Mouse (Mus musculus) layer of hippocampus, postnatal 14 days (tissue): ENCODE results near the gene Ehbp1. TPM values are rescaled to one million over a fixed set of nuclear protein-coding genes. Genes with fewer than 3 reads are reported as not detected.
A peak's percentile ranks its signal among the peaks of the same experiment; 100 is the strongest.

Source experiments
- DNase-seq, 2 experiments: peaks; one replicate each; pipeline ENCODE4 v3.0.0; 2021 to 2022; ENCODE audit warnings: low spot score in 2 of 2, mixed read lengths in 1 of 2
- total RNA-seq, 2 experiments: library from RNA; stranded (reverse); gene quantifications; 2 replicates each; pipeline ENCODE4 v1.2.3; 2021

Gene Ehbp1
- total RNA-seq, 2 experiments from 2014 or later, result 52.8 to 53.3 TPM

DNA sequence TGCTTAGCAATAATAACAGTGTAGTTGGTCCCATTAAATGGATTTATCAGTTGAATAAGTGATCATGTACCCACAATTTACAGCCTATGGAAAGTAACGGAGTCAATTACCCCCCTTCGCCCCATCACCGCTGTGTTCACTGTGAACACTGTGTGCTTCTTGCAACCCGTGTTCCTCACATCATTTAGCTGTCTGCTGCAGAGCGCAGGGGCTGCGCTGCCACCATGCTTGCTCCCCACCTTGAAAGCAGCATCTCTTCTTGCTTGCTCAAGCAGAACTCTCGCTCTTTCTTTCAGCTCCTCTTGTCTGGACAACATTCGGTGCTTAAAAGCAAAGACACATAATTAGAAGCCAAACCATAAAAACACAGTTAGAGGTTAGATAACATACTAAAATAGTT lies 252.7 kb downstream of the Ehbp1 start:
- no peak for DNase-seq

DNA sequence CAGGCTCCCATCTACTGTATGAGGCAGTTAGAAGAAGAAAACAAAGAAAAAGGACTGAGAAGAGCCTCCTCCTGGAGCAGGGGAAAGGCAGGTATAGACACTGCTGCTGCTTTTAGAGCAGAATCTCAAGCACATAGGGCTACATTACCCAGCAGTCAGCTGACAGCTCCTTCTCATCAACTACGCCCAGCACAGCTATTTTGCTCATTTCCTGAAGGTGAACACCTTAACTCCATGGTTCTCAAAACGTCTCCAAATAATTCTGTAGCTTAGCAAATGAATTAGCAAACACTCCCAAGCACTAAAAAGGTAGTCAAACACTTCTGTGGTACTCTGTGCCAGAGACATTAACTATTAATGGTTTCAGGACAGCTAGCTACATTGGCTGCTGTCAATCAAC lies 278.7 kb downstream of the Ehbp1 start:
- no peak for DNase-seq

DNA sequence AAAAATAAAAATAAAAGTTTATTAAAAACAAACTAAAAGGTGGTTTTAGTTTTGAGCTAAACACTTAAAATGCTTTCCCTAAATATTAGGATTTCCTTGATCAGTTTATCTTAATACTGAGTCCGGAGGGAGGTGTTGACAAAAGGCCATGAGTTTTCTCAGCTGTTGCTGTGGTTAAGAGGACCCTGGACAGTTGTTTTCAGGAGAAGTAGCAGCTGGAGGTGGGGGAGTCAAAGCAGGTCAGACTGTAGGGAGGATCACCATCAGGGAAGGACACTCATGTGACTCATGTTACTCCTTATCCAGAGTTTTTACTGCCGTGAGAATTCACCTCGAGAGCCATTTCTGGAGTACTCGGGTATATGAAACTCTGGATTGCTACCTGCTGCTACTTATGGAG lies 280.4 kb downstream of the Ehbp1 start:
- no peak for DNase-seq

DNA sequence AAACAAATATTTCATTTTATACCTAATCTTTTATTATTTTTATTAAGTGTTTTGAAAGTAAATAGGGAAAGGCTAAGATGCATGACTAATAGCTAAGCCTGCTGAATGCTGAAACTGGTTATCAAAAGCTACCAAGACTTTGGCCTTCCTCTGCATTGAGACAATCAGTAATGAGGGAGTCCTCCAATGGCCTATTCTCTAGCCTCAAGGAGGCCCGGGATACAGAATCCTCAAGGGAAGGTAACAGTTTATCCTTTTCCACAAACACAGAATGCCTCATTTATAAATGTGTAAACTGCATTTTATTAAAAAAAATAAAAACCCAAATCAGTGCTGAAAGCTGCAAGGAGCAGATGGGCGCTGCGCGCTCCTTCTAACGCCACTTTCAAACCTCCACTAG lies 284.6 kb downstream of the Ehbp1 start:
- DNase-seq, result no peak

DNA sequence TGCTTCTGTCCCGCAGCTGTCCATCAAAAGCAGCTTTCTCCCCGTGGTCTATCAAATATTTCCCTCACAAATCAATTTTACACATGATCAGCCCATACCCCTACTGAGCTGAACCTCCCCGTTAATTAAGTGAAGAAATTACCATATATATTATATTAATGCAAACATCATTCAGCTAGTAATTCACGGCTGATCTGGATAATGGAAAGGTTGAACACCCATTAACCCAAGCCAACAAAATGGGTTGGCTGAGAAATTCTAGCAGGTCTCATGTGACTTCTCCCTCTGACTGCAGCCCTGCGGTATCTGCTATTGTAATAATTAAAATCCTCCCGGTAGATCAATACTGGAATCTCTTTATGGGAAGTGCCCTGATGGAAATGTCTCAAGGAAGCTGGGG lies 286.2 kb downstream of the Ehbp1 start:
- no peak for DNase-seq

DNA sequence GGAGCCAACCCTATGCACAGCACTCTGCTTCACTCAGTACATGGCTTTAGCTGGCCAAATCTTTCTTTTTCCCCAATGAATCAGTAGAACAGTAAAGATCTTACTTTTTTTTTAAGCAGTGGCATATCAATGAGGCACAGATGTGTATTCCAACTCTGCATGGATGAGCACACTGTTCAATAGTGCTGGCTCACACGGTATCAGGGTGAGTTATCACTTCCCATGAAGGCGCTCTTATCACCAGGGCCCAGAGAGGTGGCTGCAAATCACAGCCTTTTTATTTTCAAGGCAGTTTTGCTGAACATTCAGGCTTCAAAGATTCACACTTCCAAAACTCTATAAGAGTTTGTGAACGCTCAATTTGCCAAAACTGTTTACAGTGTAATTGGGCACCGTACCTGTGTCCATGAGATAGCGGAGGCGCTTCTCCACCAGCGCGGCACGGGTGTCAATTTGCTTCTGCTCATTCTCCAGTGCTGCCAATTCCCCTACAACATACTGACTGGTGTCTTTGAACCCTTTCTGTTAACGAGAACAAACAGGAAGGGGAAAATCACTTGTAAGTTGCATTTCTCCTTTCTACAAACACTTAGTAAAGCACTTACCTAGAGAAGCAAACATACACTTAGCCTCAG lies 288.9 kb downstream of the Ehbp1 start:
- DNase-seq, result no peak

DNA sequence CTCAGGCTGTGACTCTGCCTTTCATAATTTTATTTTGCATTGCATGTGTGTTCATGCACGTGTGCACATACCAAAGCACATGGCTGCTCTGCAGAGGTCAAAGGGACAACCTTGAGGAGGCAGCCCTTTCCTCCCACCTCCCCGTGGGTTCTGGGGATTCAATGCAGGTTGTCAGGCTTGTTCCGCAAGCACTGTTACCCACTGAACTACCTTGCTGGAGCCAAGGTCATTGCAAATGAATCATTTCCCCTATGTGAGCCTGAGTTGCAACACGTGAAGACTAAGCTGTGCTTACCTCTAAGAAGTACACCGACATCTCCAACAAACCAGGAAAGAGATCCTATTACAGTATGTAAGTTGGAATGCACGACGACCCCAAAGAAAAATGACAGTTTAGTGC lies 291.2 kb downstream of the Ehbp1 start:
- DNase-seq, result no peak

DNA sequence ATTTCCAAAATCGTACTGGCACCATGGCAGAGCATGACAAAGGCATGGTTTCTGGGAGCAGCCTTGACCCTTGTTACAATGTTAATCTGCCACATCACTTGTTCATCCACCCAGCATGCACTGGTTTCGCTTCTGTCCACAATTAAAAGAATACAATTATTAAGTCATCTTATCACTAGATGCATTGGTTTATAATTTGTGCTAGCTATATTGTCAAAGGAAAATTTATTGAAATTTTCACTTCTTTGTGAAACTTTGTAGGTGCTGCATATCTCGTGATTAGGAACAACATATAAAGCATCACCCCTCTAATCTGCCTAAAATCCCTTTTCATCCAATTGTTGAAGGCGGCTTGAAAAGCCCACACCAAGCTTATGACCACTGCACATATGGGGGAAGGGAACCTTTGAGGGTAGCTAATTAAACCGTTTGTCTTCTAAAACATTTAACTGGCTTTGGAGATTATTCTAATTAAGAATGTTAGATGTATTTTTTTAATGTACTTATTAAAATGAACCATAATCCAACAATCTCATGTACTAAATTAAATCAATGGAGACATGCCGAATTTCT lies 302.2 kb downstream of the Ehbp1 start:
- DNase-seq, result no peak

DNA sequence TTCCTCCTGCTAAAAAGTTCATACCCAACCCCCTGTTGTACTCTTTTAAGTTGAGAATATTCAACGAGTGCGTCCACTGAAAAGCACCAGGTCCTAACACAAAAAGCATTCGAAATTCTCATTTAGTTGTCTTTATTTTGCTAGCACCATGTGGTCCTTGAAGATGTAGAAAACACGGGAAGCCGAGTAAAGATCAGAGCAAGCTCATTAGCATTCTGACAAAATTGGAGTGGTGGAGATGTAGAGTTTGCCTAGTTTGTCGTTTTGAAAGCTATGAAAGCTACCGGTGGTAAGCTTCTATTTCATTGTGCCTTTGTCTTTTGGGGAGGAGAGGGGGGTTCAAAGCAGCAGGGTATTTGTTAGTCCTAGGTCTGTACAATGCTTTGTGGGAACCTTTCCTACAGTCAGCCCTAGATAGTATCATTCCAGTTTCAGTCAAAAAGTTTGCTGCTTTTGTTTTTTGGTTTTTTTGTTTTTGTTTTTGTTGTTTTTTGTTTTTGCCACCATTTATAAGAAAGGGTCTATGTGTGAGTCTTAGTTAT lies 307.5 kb downstream of the Ehbp1 start:
- no peak for DNase-seq

DNA sequence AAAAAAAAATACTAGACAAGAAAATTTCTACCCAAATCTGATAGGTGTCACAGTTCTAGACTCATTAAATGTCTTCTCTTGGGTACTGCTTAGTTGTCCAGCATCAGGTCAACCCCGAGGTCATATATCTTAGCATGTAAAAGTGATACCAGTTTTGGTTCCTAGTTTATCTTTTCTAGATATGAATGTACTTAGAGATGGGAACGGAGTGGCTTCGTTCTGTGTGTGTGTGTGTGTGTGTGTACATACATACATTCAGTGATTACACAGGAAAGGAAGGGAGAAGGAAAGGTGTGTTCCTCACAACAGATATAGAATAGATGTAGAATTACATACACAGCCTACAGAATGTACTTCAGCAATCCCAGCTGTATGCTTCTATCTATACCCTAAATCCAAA lies 308.5 kb downstream of the Ehbp1 start:
- DNase-seq, result no peak

DNA sequence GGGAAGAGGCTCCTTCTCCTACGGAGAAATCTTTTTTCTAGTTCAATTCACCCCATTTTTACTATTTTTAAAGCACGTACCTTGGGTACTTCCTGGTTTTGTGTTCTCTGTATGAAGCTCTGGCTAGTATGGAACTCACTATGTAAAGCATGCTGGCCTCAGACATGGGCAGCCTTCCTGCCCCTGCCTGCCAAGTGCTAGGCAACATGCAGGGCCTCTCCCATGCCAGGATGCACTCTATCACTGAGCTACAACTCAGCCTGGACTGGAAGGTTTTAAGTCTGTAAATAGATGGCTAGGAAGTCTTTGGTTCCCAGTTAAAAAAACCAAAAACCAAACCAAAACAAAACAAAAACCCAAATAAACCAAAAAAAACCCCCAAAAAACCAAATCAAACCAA lies 321.5 kb downstream of the Ehbp1 start:
- DNase-seq, result no peak

DNA sequence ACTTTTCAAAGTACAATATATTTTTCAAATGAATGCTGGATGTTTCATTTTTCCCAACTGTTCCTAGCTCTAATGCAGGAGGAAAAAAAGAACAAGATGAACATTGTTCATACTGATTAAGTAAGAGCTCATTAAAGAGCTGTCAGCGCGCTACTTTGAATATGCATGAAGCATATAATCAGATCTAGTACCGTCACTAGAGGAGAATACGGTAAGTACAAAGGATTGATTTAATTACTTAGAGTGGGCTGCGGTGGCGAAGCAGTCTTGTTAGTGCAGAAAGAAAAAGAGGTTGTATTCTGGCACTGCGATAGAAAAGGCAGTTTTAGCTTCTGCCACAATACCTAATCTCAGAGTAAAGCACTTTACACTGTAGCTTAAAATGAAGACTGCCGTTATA lies 324.6 kb downstream of the Ehbp1 start:
- DNase-seq, result no peak

DNA sequence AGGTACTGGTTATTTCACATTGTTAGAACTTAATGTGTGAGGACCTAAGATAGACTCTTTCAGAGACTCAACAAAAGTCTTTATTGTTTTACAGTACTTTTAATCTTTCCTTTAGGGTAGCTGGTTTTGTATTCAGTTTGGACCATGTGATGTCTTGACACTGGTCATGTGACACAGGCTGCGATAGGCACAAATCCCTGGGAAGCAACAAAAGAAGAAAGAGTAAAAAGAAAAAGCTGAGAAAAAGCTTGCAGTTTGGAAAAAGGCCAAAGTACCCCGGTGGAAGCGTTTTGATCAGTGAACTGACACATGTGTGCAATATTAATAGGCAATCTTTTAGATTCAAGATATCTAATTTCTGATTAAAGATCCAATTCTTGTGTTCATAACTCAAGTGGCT lies 325.8 kb downstream of the Ehbp1 start:
- DNase-seq, result no peak

DNA sequence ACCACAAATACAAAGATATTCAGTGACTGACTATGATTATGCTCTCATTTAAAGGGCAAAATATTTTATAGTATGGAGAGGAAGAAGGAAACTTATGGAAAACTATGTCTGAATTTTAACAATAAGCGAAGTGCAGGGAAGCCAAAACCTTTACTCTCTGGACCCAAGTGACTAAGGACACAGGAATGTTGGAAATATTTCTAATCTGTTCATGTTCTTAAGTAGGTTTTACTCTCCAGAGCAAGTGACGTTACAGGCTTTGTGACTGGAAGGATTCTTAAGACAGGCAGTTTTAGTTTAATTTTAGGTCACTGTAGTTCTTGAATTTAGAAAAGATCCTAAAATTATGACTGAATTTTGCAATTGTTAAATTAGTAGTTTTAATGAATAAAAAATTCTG lies 333.3 kb downstream of the Ehbp1 start:
- DNase-seq, result no peak

DNA sequence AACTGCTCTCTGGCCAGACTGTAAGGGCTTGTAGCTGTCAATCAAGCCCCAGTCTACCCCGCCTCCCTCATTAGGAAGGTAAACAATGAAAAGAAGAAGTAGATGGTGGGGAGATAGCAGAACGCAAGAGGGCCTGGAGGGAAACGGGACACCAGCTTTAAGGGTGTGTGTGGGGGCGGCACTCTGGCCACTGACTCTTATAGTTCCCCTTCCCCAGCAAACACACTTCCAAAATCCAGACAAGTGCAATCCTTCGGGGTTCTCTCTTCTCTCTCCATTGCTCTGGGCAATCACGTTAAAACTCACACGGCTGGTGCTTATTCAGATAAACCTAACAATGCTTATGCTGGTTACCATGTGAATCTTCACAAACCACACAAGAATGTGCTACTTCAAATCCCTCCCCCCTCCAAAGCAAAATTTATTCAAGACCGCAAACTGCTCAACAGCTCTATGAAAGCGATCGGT lies 333.9 kb downstream of the Ehbp1 start:
- peak in 1 of 2 experiments; percentile 14 for DNase-seq

DNA sequence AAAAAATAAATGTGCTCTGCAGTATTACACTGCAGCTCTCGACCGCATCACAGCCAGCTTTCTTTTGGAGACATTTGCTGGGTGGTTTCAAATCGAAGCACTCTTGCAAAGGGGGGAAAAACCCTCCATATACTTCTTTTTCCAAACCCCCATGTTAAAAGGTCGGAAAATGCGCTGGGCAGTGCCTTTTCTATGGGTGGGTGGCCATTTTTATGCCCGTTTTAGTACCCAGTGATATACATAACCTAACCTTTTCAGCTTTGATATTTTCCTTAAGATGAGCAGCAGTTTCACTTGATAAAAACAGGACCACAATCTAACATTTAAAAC lies 334.3 kb downstream of the Ehbp1 start:
- no peak for DNase-seq

DNA sequence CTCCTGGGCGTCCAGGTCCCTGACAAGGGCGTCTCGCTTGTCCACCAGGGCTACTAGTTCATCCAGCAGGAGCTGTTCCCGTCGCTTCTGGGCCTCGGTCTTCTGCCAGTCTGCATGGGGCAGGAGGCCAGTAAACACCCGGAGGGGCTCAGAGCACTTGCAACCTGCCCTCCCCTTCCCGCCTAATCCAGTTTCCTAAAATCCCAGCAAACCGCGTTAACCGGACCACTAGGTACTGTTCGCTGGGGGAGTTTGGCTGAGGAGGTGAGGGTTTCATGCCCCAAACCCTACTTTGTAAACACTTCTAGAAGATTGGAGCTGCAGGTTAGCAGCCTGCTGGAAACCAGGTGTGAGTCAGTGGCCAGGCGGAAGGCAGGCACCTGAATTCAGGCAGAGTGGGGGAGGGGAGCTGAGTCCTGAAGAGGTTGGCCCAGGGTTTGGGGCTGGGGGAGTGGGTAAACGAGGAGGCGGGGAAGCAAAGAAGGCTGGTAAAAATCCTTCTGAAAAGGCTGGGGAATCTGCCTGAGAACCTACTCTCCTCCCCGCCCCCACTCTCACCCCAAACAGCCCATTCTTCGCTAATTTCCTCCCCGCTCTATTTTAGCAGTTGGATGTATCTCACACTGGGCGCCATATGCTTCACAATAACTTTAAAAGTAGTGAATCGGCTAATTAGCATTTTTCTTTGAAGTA lies 334.9 kb downstream of the Ehbp1 start:
- peak in 1 of 2 experiments; percentile 15 for DNase-seq

DNA sequence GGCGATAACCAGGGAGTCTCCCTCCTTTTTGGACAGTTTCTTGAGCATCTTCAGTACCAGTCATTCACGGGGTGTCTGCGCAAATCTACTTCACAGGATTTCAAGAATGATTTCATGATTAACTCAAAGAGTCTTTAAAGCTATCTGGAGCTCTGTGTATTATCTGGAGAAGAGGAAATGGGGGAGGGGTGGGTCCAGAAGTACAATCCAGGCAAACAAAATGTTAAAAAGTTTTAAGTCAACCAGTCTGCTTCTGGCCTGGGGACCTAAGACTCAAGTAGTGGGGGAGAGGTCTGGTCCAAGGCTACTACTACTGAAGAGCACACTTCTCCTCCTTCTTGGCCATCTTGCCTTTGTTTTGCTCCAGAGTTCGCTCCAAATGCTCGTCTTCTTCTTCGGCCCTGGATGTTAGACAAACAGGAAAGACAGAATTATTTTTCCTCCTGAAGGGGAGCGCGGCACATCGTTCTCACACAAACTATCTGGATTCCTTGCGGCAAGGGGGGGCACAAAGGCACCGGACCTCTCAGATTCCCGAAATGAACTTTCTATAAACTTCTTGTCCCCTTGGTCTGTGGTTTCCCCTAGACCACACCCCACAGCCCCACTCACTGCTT lies 335.5 kb downstream of the Ehbp1 start:
- DNase-seq, result no peak

DNA sequence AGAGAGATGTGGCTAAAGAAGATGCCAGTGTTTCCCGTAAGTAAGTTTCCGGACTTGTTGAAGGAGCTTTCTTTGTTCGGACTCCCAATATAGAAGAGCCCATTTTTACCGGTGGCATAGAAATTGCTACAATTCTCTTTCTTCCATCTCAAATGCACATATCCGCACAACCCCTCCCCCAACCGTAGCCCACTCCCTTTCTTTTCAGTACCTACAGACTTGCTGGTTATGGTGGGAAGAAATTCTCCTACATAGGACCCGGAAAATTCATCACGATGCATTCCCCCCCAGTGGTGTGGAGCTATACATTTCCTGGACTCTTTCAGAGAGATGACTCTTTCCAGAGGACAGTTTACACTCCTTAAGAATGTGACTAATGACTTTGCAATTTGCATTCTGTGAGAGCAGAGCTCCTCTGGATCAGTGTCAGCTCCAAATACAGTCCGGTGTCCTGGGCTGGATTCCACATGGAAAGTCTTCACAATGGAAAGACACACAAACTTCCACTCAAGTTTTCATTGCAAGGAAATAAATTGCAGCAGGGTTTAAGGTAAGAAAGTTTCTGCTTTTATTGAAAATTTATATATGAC lies 336.7 kb downstream of the Ehbp1 start:
- no peak for DNase-seq

DNA sequence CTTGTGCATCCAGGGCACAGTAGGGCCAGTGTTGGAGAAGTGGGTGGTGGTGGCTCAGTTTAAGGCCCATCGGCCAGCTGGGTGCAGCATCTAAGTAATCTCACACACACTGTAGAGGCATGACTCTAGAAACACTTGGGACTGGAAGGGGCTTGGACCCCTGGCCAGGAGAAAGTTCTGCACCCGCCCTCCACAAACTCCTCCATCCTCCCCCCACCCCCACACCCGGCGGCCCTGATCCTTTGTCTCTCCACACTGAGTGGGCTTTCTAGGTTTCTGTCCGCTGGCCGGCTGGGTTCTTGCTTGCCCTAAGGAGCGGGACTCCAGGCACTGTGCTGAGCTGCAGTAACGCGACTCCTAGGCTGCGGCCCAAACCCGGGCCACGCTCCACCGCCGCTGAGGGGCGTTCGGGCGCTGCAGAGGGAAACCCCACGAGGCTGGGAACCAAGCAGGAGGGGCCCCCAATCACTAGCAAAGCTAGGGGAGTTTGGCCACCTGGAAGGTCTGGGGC lies 337.7 kb downstream of the Ehbp1 start:
- peak in 1 of 2 experiments; percentile 23 for DNase-seq

DNA sequence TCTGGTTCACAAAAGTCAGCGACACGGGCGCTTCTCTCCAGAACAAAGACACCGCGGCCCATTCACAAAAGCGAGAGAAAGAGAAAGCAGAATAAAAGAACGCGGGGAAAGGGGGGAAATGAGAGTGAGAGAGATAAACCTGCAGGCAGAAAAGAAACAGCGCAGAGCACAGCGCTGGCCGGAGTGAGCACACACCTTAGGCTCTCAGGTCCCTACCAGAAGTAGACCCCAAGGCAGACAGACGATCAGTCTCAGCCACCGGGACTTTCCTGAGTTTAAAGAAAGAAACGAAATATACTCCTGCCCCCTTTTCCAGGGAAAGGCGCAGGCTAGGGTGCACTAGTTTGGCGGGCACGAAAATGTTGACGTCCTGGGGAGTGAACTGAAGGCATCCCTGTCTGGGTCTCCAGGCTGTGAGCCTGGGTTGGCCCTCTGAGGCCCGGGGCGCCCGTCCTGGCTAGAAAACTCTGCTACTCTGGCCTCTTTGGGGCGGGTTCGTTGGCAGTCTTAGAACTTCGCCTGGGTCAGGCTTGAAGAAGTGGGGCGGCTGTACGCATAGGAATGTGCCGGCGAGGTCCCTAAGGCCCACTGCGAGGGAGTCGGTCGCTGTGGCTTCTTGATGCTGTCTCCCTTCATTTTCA lies 338.6 kb downstream of the Ehbp1 start:
- peak in 1 of 2 experiments; percentile 40 for DNase-seq
